Mouse (Mus musculus) cerebellum, adult 18-20 months (tissue): ENCODE data around the gene Fhad1.
A peak's percentile ranks its signal among the peaks of the same experiment; 100 is the strongest.

Experiments
- DNase-seq, 2 experiments: peaks; one replicate each; pipeline ENCODE4 v3.0.0; 2021

The Fhad1 gene

GRCm38 (mm10) chr4:141881289-141881914 lies 133.5 kb downstream of the Fhad1 start:
- no peak for DNase-seq

GRCm38 (mm10) chr4:141879875-141880274 lies 135.0 kb downstream of the Fhad1 start:
- DNase-seq, result no peak

- no peak for DNase-seq
Observed at GRCm38 (mm10) chr4:141879074-141879473, 135.8 kb downstream of the Fhad1 start.

- no peak for DNase-seq
Observed at GRCm38 (mm10) chr4:141878621-141879020, 136.3 kb downstream of the Fhad1 start.

- no peak for DNase-seq
Observed at GRCm38 (mm10) chr4:141875481-141876108, 139.3 kb downstream of the Fhad1 start.

GRCm38 (mm10) chr4:141874601-141875460 lies 140.1 kb downstream of the Fhad1 start, which contains the start of gene Efhd2:
TSS of gene Efhd2 (minus strand) at chr4:141874920.
- peak; percentile 82 for DNase-seq

- DNase-seq, result no peak
Observed at GRCm38 (mm10) chr4:141874111-141874600, 140.7 kb downstream of the Fhad1 start.

- peak in 1 of 2 experiments; percentile 26 for DNase-seq
Observed at GRCm38 (mm10) chr4:141872977-141873376, 141.9 kb downstream of the Fhad1 start.

- DNase-seq, result peak; percentile 71 to 74
Observed at GRCm38 (mm10) chr4:141871909-141872308, 143.0 kb downstream of the Fhad1 start.

- no peak for DNase-seq
Observed at GRCm38 (mm10) chr4:141871333-141871725, 143.6 kb downstream of the Fhad1 start.

- peak; percentile 59 to 70 for DNase-seq
Observed at GRCm38 (mm10) chr4:141870666-141871332, 144.1 kb downstream of the Fhad1 start.

GRCm38 (mm10) chr4:141869436-141870215 lies 145.3 kb downstream of the Fhad1 start:
- DNase-seq, result no peak

- DNase-seq, result no peak
Observed at GRCm38 (mm10) chr4:141868051-141868450, 146.8 kb downstream of the Fhad1 start.

GRCm38 (mm10) chr4:141867498-141867897 lies 147.4 kb downstream of the Fhad1 start:
- peak; percentile 54 to 56 for DNase-seq

GRCm38 (mm10) chr4:141866933-141867490 lies 147.9 kb downstream of the Fhad1 start:
- DNase-seq, result peak; percentile 43 to 52

GRCm38 (mm10) chr4:141865600-141865999 lies 149.3 kb downstream of the Fhad1 start:
- peak in 1 of 2 experiments; percentile 27 for DNase-seq

- DNase-seq, result no peak
Observed at GRCm38 (mm10) chr4:141865006-141865405, 149.9 kb downstream of the Fhad1 start.

GRCm38 (mm10) chr4:141864506-141864905 lies 150.4 kb downstream of the Fhad1 start:
- DNase-seq, result no peak

- no peak for DNase-seq
Observed at GRCm38 (mm10) chr4:141863726-141864280, 151.1 kb downstream of the Fhad1 start.

GRCm38 (mm10) chr4:141862867-141863266 lies 152.0 kb downstream of the Fhad1 start:
- DNase-seq, result no peak

- DNase-seq, result no peak
Observed at GRCm38 (mm10) chr4:141861591-141862295, 153.1 kb downstream of the Fhad1 start.
